Mouse (Mus musculus) liver, embryonic 13.5 days (tissue): ENCODE measurements around the gene Pdzd3. TPM values are rescaled to one million over a fixed set of nuclear protein-coding genes. Genes with fewer than 3 reads are reported as not detected.

Experiments
- ATAC-seq: fragments of 200-750 bp; cut with Nextera tagmentation; 2 replicates; pipeline ENCODE4 v1.8.0; 2017; ENCODE audit warnings: low read depth, mild to moderate bottlenecking, moderate number of reproducible peaks, moderate library complexity
- DNase-seq: peaks from one replicate; pipeline ENCODE4 v3.0.0; 2022
- H3K27ac ChIP-seq: fragments of 300-500 bp; sonication (generic); 2 replicates; pipeline ENCODE4 v1.5.1; 2015; ENCODE audit warnings: moderate library complexity, mild to moderate bottlenecking, inconsistent platforms
- H3K27me3 ChIP-seq: fragments of 300-500 bp; sonication (generic); 2 replicates; pipeline ENCODE4 v1.6.1; 2015; ENCODE audit warnings: mild to moderate bottlenecking, inconsistent platforms
- H3K36me3 ChIP-seq: fragments of 300-500 bp; sonication (generic); 2 replicates; pipeline ENCODE4 v1.6.1; 2015; ENCODE audit warnings: mild to moderate bottlenecking, inconsistent platforms
- H3K4me1 ChIP-seq: fragments of 300-500 bp; sonication (generic); replicated peaks from 2 replicates; pipeline ENCODE4 v1.6.1; 2015; ENCODE audit warnings: inconsistent platforms
- H3K4me2 ChIP-seq: fragments of 300-500 bp; sonication (generic); 2 replicates; pipeline ENCODE4 v1.6.1; 2015; ENCODE audit warnings: inconsistent platforms, mild to moderate bottlenecking, moderate library complexity
- H3K4me3 ChIP-seq: fragments of 300-500 bp; sonication (generic); replicated peaks from 2 replicates; pipeline ENCODE4 v1.5.1; 2015; ENCODE audit warnings: mild to moderate bottlenecking, inconsistent platforms
- H3K9ac ChIP-seq: fragments of 300-500 bp; sonication (generic); 2 replicates; pipeline ENCODE4 v1.6.1; 2015; ENCODE audit warnings: mild to moderate bottlenecking, inconsistent platforms
- H3K9me3 ChIP-seq: fragments of 300-500 bp; sonication (generic); replicated peaks from 2 replicates; pipeline ENCODE4 v1.6.1; 2016; ENCODE audit warnings: inconsistent platforms
- WGBS: fragments of 180-500 bp; shearing (Covaris S2); methylation state at CpG from one replicate; pipeline ENCODE4 v1.1.7; 2015; ENCODE audit not compliant: insufficient replicate concordance; 5-methylcytosine and 5-hydroxymethylcytosine counted together
- polyA plus RNA-seq: library from polyadenylated mRNA; unstranded; fragments of >200 nt; fragmentation: Nextera tagmentation; extraction: Ambion mirVana; gene quantifications from 2 replicates; pipeline ENCODE4 v1.2.1, GENCODE M21; 2015

Gene Pdzd3
- polyA plus RNA-seq, 1 experiment from 2014 or later, result 0.24 TPM

DNA sequence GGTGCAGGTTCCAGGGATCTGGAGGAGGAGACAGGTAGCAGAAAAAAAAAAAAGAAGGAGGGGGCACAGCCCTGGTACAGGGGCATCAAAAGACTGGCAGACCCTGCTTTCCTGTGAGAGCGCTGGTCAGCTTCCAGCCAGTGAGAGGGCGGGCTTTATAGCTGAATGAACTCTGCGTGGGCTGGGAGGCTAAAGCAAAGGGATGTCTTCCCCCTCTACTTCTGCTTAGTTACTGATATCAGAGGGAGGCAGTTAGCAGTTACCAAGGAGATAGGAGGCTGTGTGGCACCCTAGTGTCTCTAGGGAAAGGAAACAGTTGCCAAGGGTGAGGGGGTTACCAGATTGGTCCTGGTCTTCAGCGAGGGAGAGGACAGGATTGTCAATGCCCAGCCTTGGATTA lies 826 bp downstream of the Pdzd3 start:
- ATAC-seq, result no peak
- Histone ChIP-seq H3K27me3 (peaks cover 4% of the 10 kb centered on the region; the same call in 1 of the 2 replicates), H3K36me3 (no peaks in the 10 kb centered on the region), H3K4me1 (peaks cover 28% of the 10 kb centered on the region), H3K9ac (no peak overlapping the region), H3K9me3 (no peaks in the 10 kb centered on the region), H3K4me2 (no peak overlapping the region), H3K4me3 (no peak overlapping the region), H3K27ac (no peak overlapping the region)
- WGBS, result 31% methylated on average over 4 of the region's 4 CpGs
- DNase-seq, result no peak

DNA sequence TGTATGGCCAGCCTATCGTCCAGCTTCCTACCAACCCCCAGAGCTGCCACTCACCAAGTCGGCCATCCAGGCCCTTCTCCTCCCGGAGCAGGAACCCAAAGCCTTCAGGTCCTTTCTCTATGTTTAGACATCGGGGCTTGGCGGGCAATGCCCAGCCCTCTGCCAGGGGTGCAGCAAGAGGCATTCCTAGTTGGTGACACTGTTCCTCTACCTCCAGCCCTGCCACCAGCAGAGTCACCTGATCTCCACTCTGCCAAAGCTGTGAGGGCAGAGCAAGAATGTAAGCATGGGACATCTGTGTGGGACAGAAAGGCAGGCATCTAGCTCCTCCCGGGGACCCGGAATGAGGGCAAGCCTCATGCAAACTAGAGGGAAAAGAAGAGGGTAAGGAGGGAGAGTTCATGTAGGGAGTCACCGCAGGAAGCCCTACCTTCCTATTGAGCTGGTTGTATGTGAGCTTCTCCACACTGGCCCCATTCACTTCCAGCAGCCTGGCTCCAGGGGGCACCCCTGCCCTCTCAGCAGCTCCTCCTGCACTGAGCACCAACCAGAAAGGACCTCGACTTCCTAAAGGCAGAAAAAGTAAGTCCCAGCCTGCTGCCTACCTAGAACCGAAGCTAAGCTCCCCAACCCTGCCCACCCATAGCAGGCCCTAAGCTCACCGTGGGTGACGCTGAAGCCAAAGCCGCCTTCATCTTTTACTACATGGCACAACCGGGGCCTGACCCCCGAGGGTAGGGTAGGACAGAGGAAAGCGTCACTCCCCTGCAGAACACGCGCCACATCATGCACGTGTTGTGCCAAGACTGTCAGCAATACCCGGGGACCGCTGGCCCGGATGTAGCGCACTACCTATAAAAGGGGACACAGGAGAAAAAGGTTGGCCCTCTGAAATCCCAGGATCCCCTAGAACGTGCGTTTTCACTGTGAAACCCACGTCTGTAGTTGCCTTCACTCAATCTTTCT lies 1.8 kb downstream of the Pdzd3 start:
- Histone ChIP-seq H3K9ac (no peak overlapping the region), H3K36me3 (no peaks in the 10 kb centered on the region), H3K27ac (no peak overlapping the region), H3K4me2 (peak overlapping the region; percentile 35), H3K9me3 (no peaks in the 10 kb centered on the region), H3K27me3 (peaks cover 4% of the 10 kb centered on the region; the same call in 1 of the 2 replicates), H3K4me1 (peaks cover 28% of the 10 kb centered on the region), H3K4me3 (no peak overlapping the region)
- 41% methylated on average over 26 of the region's 26 CpGs for WGBS
- DNase-seq (peak; percentile 50), ATAC-seq (peak; percentile 73)

DNA sequence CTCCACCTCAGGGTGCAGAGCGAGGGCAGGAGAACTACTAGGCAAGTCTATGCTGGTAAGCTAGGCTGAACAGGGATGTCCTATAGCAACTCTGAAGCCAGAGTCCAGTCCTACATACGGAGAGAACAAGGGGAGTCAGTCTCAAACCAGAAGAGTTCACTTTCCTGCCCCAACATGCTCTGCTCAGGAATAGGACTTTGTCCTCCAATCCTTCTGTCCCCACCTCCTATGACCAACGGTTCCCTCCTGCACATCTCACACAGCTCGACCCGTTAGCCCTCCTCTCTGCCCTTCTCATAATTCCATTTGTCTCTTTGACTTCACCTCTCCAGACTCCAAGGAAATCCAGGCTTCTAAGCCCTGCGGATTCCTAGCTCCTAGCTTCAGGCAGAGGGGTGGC lies 3.4 kb downstream of the Pdzd3 start:
- ATAC-seq (no peak), DNase-seq (no peak)
- H3K4me3 ChIP-seq, result no peak overlapping the region
- no peaks in the 10 kb centered on the region for H3K9me3 ChIP-seq
- WGBS, result 55% methylated on average over 6 of the region's 6 CpGs
- no peaks in the 10 kb centered on the region for H3K36me3 ChIP-seq
- no peak overlapping the region for H3K27ac ChIP-seq
- no peak overlapping the region for H3K9ac ChIP-seq
- no peak overlapping the region for H3K4me2 ChIP-seq
- H3K4me1 ChIP-seq, result peaks cover 28% of the 10 kb centered on the region
- peaks cover 4% of the 10 kb centered on the region; the same call in 1 of the 2 replicates for H3K27me3 ChIP-seq

DNA sequence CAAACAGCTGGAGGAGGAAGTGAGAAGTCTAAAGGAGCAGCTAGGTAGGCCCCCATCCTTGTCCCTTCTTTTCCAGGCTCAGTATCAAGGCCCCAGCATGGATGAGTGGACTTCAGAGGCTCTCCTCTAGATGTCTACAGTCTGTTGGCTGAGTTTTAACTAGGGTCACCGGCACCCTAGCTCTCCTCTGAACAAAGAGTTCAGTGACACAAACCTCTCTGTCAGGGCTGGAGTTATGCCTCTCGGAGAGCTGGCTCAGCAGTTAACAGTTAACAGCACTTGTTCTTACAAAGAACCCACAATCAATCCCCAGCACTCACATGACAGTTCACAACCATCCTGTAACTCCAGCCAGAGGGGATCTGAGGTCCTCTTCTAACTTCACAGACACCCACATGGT lies 7.7 kb downstream of the Pdzd3 start:
- DNase-seq (no peak), ATAC-seq (no peak)
- Histone ChIP-seq H3K36me3 (no peaks in the 10 kb centered on the region), H3K4me1 (peaks cover 9% of the 10 kb centered on the region; the same call in 1 of the 2 replicates), H3K27me3 (peaks cover 13% of the 10 kb centered on the region; the same call in 1 of the 2 replicates), H3K9me3 (no peaks in the 10 kb centered on the region), H3K4me3 (no peak overlapping the region), H3K27ac (no peak overlapping the region), H3K9ac (no peak overlapping the region), H3K4me2 (no peak overlapping the region)
- 58% methylated on average over 2 of the region's 2 CpGs for WGBS

DNA sequence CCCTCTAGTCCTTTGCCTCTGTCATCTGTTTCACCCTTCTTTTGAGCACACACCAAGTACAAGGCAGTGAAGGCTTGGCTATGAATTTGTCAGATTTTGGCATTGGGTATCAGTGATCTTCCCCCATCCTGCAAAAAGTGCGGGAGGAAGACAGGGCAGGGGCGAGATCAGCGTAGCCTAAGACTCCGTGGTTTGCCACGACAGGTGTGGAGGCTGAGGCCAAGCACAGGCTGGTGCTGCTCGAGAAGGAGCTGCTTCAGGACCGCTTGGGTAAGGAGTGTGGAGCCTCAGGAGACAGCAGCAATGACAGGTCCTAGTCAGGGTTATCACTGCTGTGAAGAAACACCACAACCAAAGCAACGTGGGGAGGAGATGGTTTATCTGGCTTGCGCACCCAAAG lies 9.9 kb downstream of the Pdzd3 start:
- no peaks in the 10 kb centered on the region for H3K4me1 ChIP-seq
- H3K4me3 ChIP-seq, result no peak overlapping the region
- no peak overlapping the region for H3K9ac ChIP-seq
- H3K4me2 ChIP-seq, result no peak overlapping the region
- H3K27me3 ChIP-seq, result peaks cover 12% of the 10 kb centered on the region; the same call in 1 of the 2 replicates
- no peaks in the 10 kb centered on the region for H3K36me3 ChIP-seq
- WGBS, result 40% methylated on average over 9 of the region's 9 CpGs
- H3K9me3 ChIP-seq, result no peaks in the 10 kb centered on the region
- no peak overlapping the region for H3K27ac ChIP-seq
- DNase-seq (no peak), ATAC-seq (no peak)

DNA sequence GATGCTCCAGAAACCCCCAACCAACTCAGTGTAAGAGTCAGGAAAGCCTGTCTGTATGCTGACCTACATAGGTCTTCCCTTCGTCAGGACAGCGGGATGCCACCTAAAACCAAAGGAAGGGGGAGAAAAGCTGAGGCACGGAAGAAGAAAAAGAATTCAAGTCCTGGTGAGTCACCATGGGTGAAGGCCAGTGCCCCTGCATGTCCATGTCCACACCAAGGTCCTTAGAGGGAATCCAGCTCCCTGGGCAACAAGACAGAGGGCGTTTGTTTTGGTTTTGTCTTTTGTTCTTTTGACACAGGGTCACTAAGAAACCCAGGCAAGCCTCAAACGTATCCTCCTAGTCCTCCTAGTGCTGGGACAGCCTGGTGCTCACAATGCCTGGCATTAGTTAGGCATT lies 10.4 kb downstream of the Pdzd3 start:
- Histone ChIP-seq H3K27ac (no peak overlapping the region), H3K9ac (no peak overlapping the region), H3K4me3 (no peak overlapping the region), H3K4me2 (no peak overlapping the region), H3K36me3 (no peaks in the 10 kb centered on the region), H3K27me3 (peaks cover 12% of the 10 kb centered on the region; the same call in 1 of the 2 replicates), H3K9me3 (no peaks in the 10 kb centered on the region), H3K4me1 (no peaks in the 10 kb centered on the region)
- no peak for DNase-seq
- no peak for ATAC-seq
- 63% methylated on average over 5 of the region's 5 CpGs for whole genome bisulfite sequencing

DNA sequence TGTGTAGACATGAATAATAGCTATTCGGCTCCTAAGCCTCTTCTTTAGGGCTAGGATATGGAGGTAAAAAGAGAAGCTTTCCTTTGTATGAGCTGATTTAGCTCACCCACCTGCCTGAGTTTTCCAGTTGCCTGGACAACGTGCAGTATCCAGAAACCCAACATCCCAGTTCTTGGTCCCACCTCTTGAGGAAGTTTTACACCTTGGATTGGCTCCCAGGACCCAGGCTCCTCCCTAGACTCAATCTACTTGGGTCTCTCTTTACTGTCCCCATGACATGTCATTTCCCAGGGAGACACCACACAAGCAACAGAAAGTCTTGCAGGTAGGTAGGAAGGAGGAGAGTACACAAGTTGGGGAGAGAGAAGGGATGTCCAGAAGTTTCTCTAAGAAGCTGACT lies 10.9 kb downstream of the Pdzd3 start, which contains the start of gene Ccdc153:
TSS of gene Ccdc153 (plus strand) at position 278 of the 400 bp plus-strand sequence.
- no peak for ATAC-seq
- Histone ChIP-seq H3K36me3 (no peaks in the 10 kb centered on the region), H3K4me3 (no peak within 1 kb of the TSS), H3K27me3 (peaks cover 12% of the 10 kb centered on the region; the same call in 1 of the 2 replicates), H3K4me2 (no peak within 1 kb of the TSS), H3K4me1 (peaks cover 5% of the 10 kb centered on the region), H3K9ac (no peak within 1 kb of the TSS), H3K9me3 (no peaks in the 10 kb centered on the region), H3K27ac (no peak within 1 kb of the TSS)
- no peak for DNase-seq
- WGBS, result 54% methylated on average over 2 of the region's 2 CpGs

DNA sequence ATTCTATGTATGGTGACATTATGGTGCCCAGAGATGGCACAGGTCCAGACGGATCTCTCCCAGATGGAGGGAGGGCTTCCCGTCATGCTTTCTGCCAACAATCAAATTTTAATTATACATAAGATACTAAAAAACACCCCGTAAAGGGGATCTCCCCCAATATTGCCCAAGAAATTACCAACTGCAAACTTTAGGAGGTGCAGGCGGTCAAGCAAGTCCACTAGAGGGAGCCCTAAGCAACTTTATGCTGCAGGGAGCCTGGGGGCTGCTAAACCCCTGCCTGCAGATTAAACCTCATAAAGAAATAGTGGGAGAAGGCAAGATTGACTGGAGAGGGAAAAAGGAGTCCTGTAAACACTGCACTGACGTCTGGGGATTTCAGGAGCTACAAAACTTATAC lies 11.8 kb downstream of the Pdzd3 start:
- Histone ChIP-seq H3K36me3 (no peaks in the 10 kb centered on the region), H3K9ac (no peak overlapping the region), H3K4me1 (peaks cover 14% of the 10 kb centered on the region), H3K9me3 (no peaks in the 10 kb centered on the region), H3K27me3 (peaks cover 12% of the 10 kb centered on the region; the same call in 1 of the 2 replicates), H3K4me3 (no peak overlapping the region), H3K27ac (no peak overlapping the region), H3K4me2 (no peak overlapping the region)
- DNase-seq (no peak), ATAC-seq (no peak)
- 7% methylated on average over 5 of the region's 5 CpGs for WGBS

DNA sequence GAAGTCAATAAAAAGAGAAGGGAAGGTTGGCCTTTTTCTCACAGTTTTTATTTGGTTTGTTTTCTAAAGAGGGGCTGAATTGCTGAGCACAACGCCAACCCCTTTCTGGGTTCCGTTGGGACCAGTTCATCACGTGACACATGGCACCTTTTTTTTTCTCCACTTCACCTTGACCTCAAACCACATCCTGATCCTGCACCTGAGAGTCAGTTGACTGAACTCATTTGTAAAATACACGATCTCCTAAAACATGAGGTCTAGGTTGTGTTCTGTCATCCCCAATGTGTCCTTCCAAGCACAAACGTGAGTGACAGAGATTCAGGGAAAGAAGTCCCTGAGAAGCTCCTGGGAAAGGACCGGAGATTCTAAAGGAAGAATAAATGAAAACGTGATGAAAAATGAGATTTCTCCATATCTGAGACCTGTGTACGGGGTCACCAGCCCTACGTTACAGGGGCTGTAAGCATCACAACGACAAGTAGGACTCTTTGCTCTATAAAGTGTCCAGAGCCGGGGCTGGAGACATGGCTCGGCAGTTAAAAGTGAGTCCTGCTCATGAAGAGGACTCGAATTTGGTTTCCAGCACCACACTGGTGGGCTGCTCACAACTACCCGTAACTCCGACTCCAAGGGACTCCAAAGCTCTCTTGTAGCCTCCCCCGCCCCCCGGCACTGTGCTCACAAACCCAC lies 12.6 kb downstream of the Pdzd3 start:
- DNase-seq, result no peak

DNA sequence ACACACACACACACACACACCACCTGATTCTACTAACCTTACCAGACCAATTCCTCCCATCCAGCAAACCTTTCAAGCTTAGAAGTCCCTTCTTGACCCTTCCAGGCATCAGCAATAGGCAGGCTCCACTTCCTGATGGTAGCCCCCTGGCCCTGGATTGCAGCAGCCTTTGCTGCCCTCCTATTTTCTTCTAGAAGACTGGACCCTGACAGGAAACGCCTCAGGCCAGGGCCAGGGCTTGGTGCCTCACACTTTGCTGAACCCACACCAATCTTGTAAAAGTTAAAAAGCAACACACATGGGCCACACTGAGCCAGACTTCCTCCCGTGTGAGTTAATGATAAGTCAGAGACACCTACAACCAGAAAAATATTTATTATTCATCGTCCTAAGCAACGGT lies 14.1 kb downstream of the Pdzd3 start:
- DNase-seq (no peak), ATAC-seq (no peak)
- peaks cover 12% of the 10 kb centered on the region; the same call in 1 of the 2 replicates for H3K27me3 ChIP-seq
- no peak overlapping the region for H3K4me3 ChIP-seq
- no peaks in the 10 kb centered on the region for H3K9me3 ChIP-seq
- 64% methylated on average over 4 of the region's 4 CpGs for WGBS
- no peak overlapping the region for H3K9ac ChIP-seq
- peak overlapping the region; percentile 34; the same call in 1 of the 2 replicates for H3K27ac ChIP-seq
- no peak overlapping the region for H3K4me2 ChIP-seq
- peaks cover 30% of the 10 kb centered on the region for H3K4me1 ChIP-seq
- no peaks in the 10 kb centered on the region for H3K36me3 ChIP-seq

More for the DNA sequence above, 12.6 kb downstream of the Pdzd3 start:
- peaks cover 12% of the 10 kb centered on the region; the same call in 1 of the 2 replicates for H3K27me3 ChIP-seq
- peaks cover 17% of the 10 kb centered on the region for H3K4me1 ChIP-seq
- no peaks in the 10 kb centered on the region for H3K9me3 ChIP-seq
- no peak overlapping the region for H3K4me2 ChIP-seq
- H3K36me3 ChIP-seq, result no peaks in the 10 kb centered on the region
- ATAC-seq, result no peak
- H3K9ac ChIP-seq, result no peak overlapping the region
- 69% methylated on average over 17 of the region's 17 CpGs for WGBS
- no peak overlapping the region for H3K27ac ChIP-seq
- no peak overlapping the region for H3K4me3 ChIP-seq

DNA sequence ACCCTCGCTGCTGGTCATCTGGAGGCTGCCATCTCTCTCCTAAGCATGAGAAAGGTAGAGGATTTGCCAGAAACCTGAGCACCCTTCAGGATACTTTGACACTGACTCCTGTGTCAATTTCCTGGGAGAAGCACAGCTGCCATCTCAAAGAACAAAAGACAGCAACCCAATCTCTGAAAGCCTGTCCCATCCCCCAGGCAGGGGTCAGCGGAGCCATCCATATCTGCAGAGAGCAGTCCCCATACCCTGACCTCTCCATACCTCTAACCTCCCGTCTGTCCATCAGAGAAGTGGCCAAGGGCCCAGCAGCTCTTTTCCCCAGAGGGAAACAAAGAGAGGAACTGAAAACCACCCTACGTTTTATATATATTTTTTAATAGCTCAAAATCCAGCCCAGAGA lies 14.7 kb downstream of the Pdzd3 start:
- no peaks in the 10 kb centered on the region for H3K9me3 ChIP-seq
- DNase-seq (no peak), ATAC-seq (no peak)
- no peak overlapping the region for H3K4me3 ChIP-seq
- H3K4me2 ChIP-seq, result no peak overlapping the region
- no peak overlapping the region for H3K9ac ChIP-seq
- H3K27ac ChIP-seq, result no peak overlapping the region; the same call in 1 of the 2 replicates
- H3K4me1 ChIP-seq, result peaks cover 35% of the 10 kb centered on the region
- 59% methylated on average over 4 of the region's 4 CpGs for WGBS
- peaks cover 11% of the 10 kb centered on the region; the same call in 1 of the 2 replicates for H3K27me3 ChIP-seq
- H3K36me3 ChIP-seq, result no peaks in the 10 kb centered on the region
